Mouse (Mus musculus): ENCODE data around the gene Fgf8. TPM values are rescaled to one million over a fixed set of nuclear protein-coding genes. Genes with fewer than 3 reads are reported as not detected.

Fgf8 gene
- total RNA-seq, 2 experiments from 2014 or later: not detected

GRCm38 (mm10) chr19:45734191-45734590 lies 8.5 kb downstream of the Fgf8 start:
- no peak for DNase-seq (ENCODE audit: low spot score)
- intact Hi-C loops (cut with DNase I): no loop called here

GRCm38 (mm10) chr19:45733564-45733963 lies 9.2 kb downstream of the Fgf8 start:
- intact Hi-C loops (cut with DNase I): no loop called here
- DNase-seq (ENCODE audit: low spot score): no peak

DNA sequence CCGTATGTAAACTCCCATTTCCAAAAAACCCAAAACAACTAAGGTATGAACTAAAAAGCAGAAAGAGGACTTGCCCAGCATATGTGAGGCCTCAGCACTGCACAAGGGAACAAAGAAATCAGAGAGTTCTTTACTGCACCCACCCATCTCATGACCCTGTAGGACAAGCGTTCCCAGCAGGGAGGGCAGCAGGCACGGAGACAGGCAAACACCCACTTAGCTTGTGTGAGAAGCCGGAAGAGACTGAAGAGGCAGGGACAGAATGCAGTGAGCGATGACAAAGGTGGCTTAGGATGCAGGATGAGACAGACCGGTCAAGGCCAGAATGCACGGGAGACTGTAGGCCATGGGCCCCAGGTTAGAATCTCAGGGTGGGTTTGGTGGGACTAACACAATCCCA lies 11.1 kb downstream of the Fgf8 start:
- intact Hi-C loops (cut with DNase I): no loop called here
- no peak for DNase-seq (ENCODE audit: low spot score)

DNA sequence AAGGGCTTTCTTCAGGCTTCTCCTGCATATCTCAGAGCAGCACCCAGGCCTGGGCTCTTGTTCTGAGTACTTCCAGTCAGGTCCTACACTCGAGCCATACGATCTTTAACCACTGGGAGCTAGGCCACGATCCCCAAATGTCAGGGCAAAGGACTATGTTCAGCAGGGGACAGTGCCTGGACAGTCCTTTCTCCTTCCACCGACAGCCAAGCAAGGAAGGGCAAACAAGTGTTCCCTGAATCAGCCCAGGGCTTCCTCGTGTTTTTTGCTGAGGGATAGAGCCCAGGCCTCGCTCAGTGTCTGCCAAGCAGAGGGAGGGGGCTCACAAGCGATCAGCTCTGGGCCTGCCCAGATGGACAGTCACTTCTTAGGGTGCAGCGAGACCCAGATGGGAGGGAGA lies 12.7 kb downstream of the Fgf8 start:
- no peak for DNase-seq (ENCODE audit: low spot score)

GRCm38 (mm10) chr19:45727231-45727630 lies 15.5 kb downstream of the Fgf8 start:
- intact Hi-C loops (cut with DNase I): no loop called here

More for the DNA sequence above, 12.7 kb downstream of the Fgf8 start:
- intact Hi-C loops (cut with DNase I): no loop called here

GRCm38 (mm10) chr19:45725677-45726277 lies 16.9 kb downstream of the Fgf8 start:
- no peak for DNase-seq (ENCODE audit: low spot score)
- intact Hi-C loops (cut with DNase I): no loop called here

More at GRCm38 (mm10) chr19:45727231-45727630, 15.5 kb downstream of the Fgf8 start:
- DNase-seq (ENCODE audit: low spot score): no peak

GRCm38 (mm10) chr19:45722188-45722587 lies 20.5 kb downstream of the Fgf8 start:
- intact Hi-C loops (cut with DNase I): no loop called here
- no peak for DNase-seq (ENCODE audit: low spot score)

GRCm38 (mm10) chr19:45718286-45718685 lies 24.4 kb downstream of the Fgf8 start:
- no peak for DNase-seq (ENCODE audit: low spot score)
- intact Hi-C loops (cut with DNase I): no loop called here

GRCm38 (mm10) chr19:45717493-45718220 lies 25.1 kb downstream of the Fgf8 start:
- no peak for DNase-seq (ENCODE audit: low spot score)
- intact Hi-C loops (cut with DNase I): no loop called here

DNA sequence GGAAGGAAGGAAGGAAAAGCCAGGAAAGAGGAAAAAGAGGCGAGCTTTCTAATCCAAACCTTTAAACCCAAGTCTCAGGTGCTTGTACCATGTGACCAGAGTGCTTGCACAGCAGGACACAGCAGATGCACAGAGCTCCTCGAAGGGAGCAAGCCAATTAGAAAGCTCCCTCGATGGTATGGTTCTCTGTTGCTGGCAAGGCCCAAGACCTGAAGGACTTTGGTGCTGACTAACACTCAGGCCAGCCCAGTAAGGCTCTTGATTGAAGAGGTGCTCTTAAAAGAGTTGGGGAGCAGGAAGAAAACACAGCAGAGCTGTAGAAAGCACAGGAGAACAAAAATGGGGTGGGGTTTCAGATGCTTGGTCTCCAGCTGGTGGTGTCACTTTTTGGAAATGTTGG lies 34.0 kb downstream of the Fgf8 start:
- no peak for DNase-seq (ENCODE audit: low spot score)

GRCm38 (mm10) chr19:45696281-45696600 lies 46.5 kb downstream of the Fgf8 start:
- DNase-seq (ENCODE audit: low spot score): no peak
- intact Hi-C loops (cut with DNase I): no loop called here

More for the DNA sequence above, 34.0 kb downstream of the Fgf8 start:
- intact Hi-C loops (cut with DNase I): no loop called here

DNA sequence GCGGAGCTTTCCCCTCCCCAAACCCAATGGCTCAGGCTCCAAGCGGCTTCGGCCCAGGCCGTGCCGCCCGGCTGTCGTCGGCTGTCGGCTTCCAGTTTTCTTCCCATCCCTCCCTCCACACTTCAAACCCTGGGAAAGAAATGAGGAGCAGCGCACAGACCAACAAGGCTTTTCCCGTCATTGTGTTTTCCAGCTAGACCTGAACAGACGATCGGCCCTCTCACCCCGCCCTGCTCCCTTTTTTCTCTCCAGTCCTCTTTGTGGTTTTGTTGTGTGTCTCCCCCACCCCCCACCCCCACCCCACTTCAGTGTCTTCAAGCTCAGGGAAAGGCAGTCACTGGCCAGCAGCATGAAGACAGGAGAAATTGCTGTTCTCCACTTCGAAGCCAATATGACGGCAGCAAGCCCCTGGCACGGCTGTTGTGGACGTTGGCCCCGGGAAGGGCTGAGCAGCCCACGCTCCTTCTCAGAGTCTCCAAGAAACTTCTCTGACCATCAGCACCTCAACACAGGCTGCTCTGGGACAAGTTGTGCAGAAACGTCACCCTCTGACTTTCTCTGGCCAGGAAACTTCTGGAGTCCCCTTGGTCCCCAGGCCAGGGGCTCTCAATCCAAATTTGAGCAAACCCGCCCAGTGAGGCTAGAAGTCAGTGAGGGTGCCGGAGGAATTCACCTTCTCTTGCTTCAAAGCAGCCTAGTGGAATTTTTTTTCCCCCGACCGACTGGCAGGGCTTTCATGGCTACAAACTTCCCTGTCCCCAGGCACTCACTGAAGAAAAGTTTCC lies 47.0 kb downstream of the Fgf8 start:
- intact Hi-C loops (cut with DNase I): no loop called here

GRCm38 (mm10) chr19:45694056-45694455 lies 48.7 kb downstream of the Fgf8 start:
- DNase-seq (ENCODE audit: low spot score): no peak
- intact Hi-C loops (cut with DNase I): no loop called here

More for the DNA sequence above, 47.0 kb downstream of the Fgf8 start:
- peak; percentile 50 for DNase-seq (ENCODE audit: low spot score)

DNA sequence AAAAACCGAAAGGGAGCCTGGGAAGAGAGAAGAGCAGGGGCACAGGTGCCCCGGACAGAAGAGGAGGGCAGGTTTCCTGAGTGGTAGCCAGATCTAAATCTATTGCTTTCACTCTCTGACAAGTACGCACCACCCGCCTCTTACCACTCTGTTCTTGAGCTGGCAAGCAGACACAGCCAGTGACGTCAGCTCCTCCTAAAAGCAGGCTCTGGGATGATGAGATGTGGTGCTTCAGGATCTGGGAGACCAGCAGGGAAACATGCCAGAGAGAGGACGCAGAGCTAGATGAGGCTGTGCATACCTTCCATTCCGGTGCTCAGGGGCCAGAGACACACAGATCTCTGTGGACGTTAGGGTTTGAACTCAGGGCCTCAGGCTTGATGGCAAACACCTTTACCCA lies 50.5 kb downstream of the Fgf8 start:
- DNase-seq (ENCODE audit: low spot score): no peak
- intact Hi-C loops (cut with DNase I): no loop called here

DNA sequence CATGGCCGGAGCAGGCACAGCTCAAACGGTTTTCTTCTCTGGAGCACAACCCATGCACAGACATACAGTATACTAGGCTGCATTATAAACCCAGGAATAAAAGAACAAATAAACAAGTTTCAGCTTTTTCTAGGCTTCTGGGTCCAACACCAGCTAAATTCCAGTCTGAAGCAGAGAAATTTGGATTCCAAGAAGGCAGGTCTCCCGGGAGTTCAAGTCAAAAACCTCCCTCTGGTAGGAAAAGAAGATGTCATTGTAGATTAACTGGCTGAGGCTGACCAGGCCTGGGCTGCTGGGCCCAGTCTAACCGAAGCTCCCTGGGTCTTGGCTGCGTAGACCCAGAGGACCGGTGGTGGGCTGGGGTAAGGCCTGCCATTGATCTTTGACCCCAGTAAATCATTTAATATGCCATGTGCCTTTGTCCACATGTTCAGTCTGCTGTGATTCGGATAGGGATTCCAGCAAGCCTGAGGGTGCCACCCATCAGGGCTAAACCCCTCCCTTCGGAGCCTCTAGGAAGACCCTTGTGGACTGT lies 51.6 kb downstream of the Fgf8 start:
- intact Hi-C loops (cut with DNase I): no loop called here
- no peak for DNase-seq (ENCODE audit: low spot score)

DNA sequence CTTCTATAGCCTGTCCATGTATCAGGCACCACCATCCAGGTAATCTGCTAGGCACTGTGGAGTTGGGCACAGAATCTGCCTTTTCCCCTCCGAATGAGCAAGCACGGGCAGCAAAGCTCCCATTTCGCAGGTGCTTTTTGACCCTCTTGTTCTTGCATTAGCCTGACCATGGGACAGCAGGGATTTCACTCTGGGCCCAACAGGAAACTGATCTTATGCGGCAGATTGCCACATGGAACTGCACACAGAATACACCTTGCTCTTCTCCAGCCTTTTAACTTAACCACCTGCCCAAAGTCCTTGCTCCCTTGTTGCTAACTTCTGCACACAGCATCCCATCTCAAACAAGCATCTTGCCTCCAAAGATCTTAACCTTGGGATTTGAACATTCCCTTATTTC lies 55.7 kb downstream of the Fgf8 start:
- intact Hi-C loops (cut with DNase I): no loop called here
- no peak for DNase-seq (ENCODE audit: low spot score)

Other genes starting within 250 kb of the Fgf8 start
- 10 to 100 TPM in 1 of 2 experiments, 1 to 10 TPM in 1; 9.3 to 10.2 TPM for gene Poll, start 182.4 kb downstream of the Fgf8 start, total RNA-seq (2021)
- gene Gm17018, start 182.3 kb downstream of the Fgf8 start, total RNA-seq (2021): 10 to 100 TPM; 19.5 to 21.5 TPM
- gene Fbxw4, start 82.6 kb downstream of the Fgf8 start, total RNA-seq (2021): 10 to 100 TPM; 29.7 to 30.4 TPM
- 10 to 100 TPM; 16.9 TPM for gene Npm3, start 6.7 kb upstream of the Fgf8 start, total RNA-seq (2021)
- 10 to 100 TPM; 61.6 to 71.0 TPM for gene Mgea5, start 40.9 kb upstream of the Fgf8 start, total RNA-seq (2021)
- gene Kcnip2, start 73.1 kb upstream of the Fgf8 start, total RNA-seq (2021): 100 to 1,000 TPM; 205 to 217 TPM